Mouse (Mus musculus) midbrain, embryonic 15.5 days (tissue): ENCODE data around the gene Adgre4. TPM values are rescaled to one million over a fixed set of nuclear protein-coding genes. Genes with fewer than 3 reads are reported as not detected.
A peak's percentile ranks its signal among the peaks of the same experiment; 100 is the strongest.

Experiments
- ATAC-seq: fragments of 200-750 bp; cut with Nextera tagmentation; replicated peaks from 2 replicates; pipeline ENCODE4 v1.8.0; 2017; ENCODE audit warnings: moderate TSS enrichment
- H3K27ac ChIP-seq: fragments of 300-500 bp; sonication (generic); 2 replicates; pipeline ENCODE4 v1.5.1; 2015; ENCODE audit warnings: mild to moderate bottlenecking, inconsistent platforms
- H3K27me3 ChIP-seq: fragments of 300-500 bp; sonication (generic); replicated peaks from 2 replicates; pipeline ENCODE4 v1.6.1; 2015; ENCODE audit warnings: inconsistent platforms
- H3K36me3 ChIP-seq: fragments of 300-500 bp; sonication (generic); replicated peaks from 2 replicates; pipeline ENCODE4 v1.6.1; 2015; ENCODE audit warnings: inconsistent platforms
- H3K4me1 ChIP-seq: fragments of 300-500 bp; sonication (generic); 2 replicates; pipeline ENCODE4 v1.6.1; 2015; ENCODE audit warnings: inconsistent platforms
- H3K4me2 ChIP-seq: fragments of 300-500 bp; sonication (generic); 2 replicates; pipeline ENCODE4 v1.6.1; 2015; ENCODE audit warnings: inconsistent platforms, mild to moderate bottlenecking, moderate library complexity
- H3K4me3 ChIP-seq: fragments of 300-500 bp; sonication (generic); 2 replicates; pipeline ENCODE4 v1.5.1; 2015; ENCODE audit warnings: mild to moderate bottlenecking, inconsistent platforms
- H3K9ac ChIP-seq: fragments of 300-500 bp; sonication (generic); 2 replicates; pipeline ENCODE4 v1.6.1; 2015; ENCODE audit warnings: mild to moderate bottlenecking, inconsistent platforms
- H3K9me3 ChIP-seq: fragments of 300-500 bp; sonication (generic); 2 replicates; pipeline ENCODE4 v1.6.1; 2016; ENCODE audit warnings: inconsistent platforms
- WGBS: fragments of 180-500 bp; shearing (Covaris S2); methylation state at CpG from one replicate; pipeline ENCODE4 v1.1.7; 2015; ENCODE audit warnings: mixed read lengths; 5-methylcytosine and 5-hydroxymethylcytosine counted together
- polyA plus RNA-seq: library from polyadenylated mRNA; unstranded; fragments of >200 nt; fragmentation: Nextera tagmentation; extraction: Ambion mirVana; gene quantifications from 2 replicates; pipeline ENCODE4 v1.2.1, GENCODE M21; 2015

The Adgre4 gene
- polyA plus RNA-seq: 0.12 and 0.15 TPM in 2 replicates

GRCm38 (mm10) chr17:55749786-55750185, at the start of gene Adgre4:
TSS of gene Adgre4 (plus strand) at chr17:55749984.
- H3K4me2 ChIP-seq: no peak within 1 kb of the TSS
- no peak within 1 kb of the TSS for H3K4me3 ChIP-seq
- no peak within 1 kb of the TSS for H3K27ac ChIP-seq
- WGBS: 75% methylated on average over 2 of the region's 2 CpGs
- ATAC-seq: no peak
- H3K9ac ChIP-seq: no peak within 1 kb of the TSS
- no peaks in the 10 kb centered on the region for H3K27me3 ChIP-seq
- H3K9me3 ChIP-seq: no peaks in the 10 kb centered on the region
- H3K4me1 ChIP-seq: no peaks in the 10 kb centered on the region
- H3K36me3 ChIP-seq: no peaks in the 10 kb centered on the region

GRCm38 (mm10) chr17:55702161-55702820, 47.5 kb upstream of the Adgre4 start:
- 65% methylated on average over 3 of the region's 3 CpGs for WGBS
- H3K27ac ChIP-seq: no peak overlapping the region

GRCm38 (mm10) chr17:55702865-55703264, 46.9 kb upstream of the Adgre4 start:
- Histone ChIP-seq H3K4me2 (no peak overlapping the region), H3K4me1 (no peaks in the 10 kb centered on the region), H3K9me3 (no peaks in the 10 kb centered on the region), H3K36me3 (peaks cover 6% of the 10 kb centered on the region; the same call in 1 of the 2 replicates), H3K27me3 (no peaks in the 10 kb centered on the region), H3K9ac (no peak overlapping the region), H3K27ac (no peak overlapping the region), H3K4me3 (no peak overlapping the region)
- peak; percentile 65; the same call in 1 of the 2 replicates for ATAC-seq
- WGBS: 72% methylated on average over 5 of the region's 5 CpGs

More at GRCm38 (mm10) chr17:55702161-55702820, 47.5 kb upstream of the Adgre4 start:
- Histone ChIP-seq H3K4me3 (no peak overlapping the region), H3K9me3 (no peaks in the 10 kb centered on the region), H3K9ac (no peak overlapping the region), H3K27me3 (no peaks in the 10 kb centered on the region), H3K4me2 (no peak overlapping the region), H3K4me1 (no peaks in the 10 kb centered on the region), H3K36me3 (peaks cover 6% of the 10 kb centered on the region; the same call in 1 of the 2 replicates)
- ATAC-seq: peak; percentile 83

GRCm38 (mm10) chr17:55711984-55712811, 37.6 kb upstream of the Adgre4 start, which contains the start of gene Pot1b:
TSS of gene Pot1b (minus strand) at chr17:55712628.
- peak; percentile 99 for ATAC-seq
- Histone ChIP-seq H3K9me3 (no peaks in the 10 kb centered on the region), H3K4me2 (peak within 1 kb of the TSS; percentile 85), H3K9ac (peak within 1 kb of the TSS; percentile 44), H3K27me3 (no peaks in the 10 kb centered on the region), H3K27ac (peak within 1 kb of the TSS; percentile 61; the same call in 1 of the 2 replicates), H3K4me3 (peak within 1 kb of the TSS; percentile 75), H3K4me1 (peaks cover 3% of the 10 kb centered on the region; the same call in 1 of the 2 replicates), H3K36me3 (no peaks in the 10 kb centered on the region)
- WGBS: under 1% methylated on average over 36 of the region's 37 CpGs

GRCm38 (mm10) chr17:55721270-55721669, 28.5 kb upstream of the Adgre4 start:
- H3K4me1 ChIP-seq: no peaks in the 10 kb centered on the region
- H3K9me3 ChIP-seq: no peaks in the 10 kb centered on the region
- no peaks in the 10 kb centered on the region for H3K27me3 ChIP-seq
- no peak overlapping the region for H3K4me2 ChIP-seq
- no peak overlapping the region for H3K4me3 ChIP-seq
- no peaks in the 10 kb centered on the region for H3K36me3 ChIP-seq
- WGBS: 68% methylated on average over 1 of the region's 1 CpGs
- H3K9ac ChIP-seq: no peak overlapping the region
- no peak overlapping the region for H3K27ac ChIP-seq
- ATAC-seq: no peak

GRCm38 (mm10) chr17:55722250-55722649, 27.5 kb upstream of the Adgre4 start:
- H3K27ac ChIP-seq: no peak overlapping the region
- H3K9me3 ChIP-seq: no peaks in the 10 kb centered on the region
- H3K27me3 ChIP-seq: no peaks in the 10 kb centered on the region
- no peaks in the 10 kb centered on the region for H3K36me3 ChIP-seq
- H3K4me1 ChIP-seq: no peaks in the 10 kb centered on the region
- H3K4me3 ChIP-seq: no peak overlapping the region
- no peak overlapping the region for H3K4me2 ChIP-seq
- no peak overlapping the region for H3K9ac ChIP-seq
- WGBS: 78% methylated on average over 2 of the region's 2 CpGs
- ATAC-seq: no peak

- Histone ChIP-seq H3K9ac (no peak overlapping the region), H3K27me3 (no peaks in the 10 kb centered on the region), H3K4me1 (no peaks in the 10 kb centered on the region), H3K4me3 (no peak overlapping the region), H3K36me3 (no peaks in the 10 kb centered on the region), H3K4me2 (no peak overlapping the region), H3K27ac (no peak overlapping the region), H3K9me3 (no peaks in the 10 kb centered on the region)
- WGBS: 80% methylated on average over 2 of the region's 2 CpGs
- ATAC-seq: no peak
Measured at GRCm38 (mm10) chr17:55726193-55726592, 23.6 kb upstream of the Adgre4 start.

- Histone ChIP-seq H3K9ac (no peak overlapping the region), H3K36me3 (no peaks in the 10 kb centered on the region), H3K4me1 (no peaks in the 10 kb centered on the region), H3K4me3 (no peak overlapping the region), H3K4me2 (no peak overlapping the region), H3K27me3 (no peaks in the 10 kb centered on the region), H3K27ac (no peak overlapping the region), H3K9me3 (no peaks in the 10 kb centered on the region)
- WGBS: 80% methylated on average over 1 of the region's 1 CpGs
- no peak for ATAC-seq
Measured at GRCm38 (mm10) chr17:55736675-55737074, 13.1 kb upstream of the Adgre4 start.

GRCm38 (mm10) chr17:55751170-55751569, 1.4 kb downstream of the Adgre4 start:
- no peaks in the 10 kb centered on the region for H3K9me3 ChIP-seq
- H3K36me3 ChIP-seq: no peaks in the 10 kb centered on the region
- no peak overlapping the region for H3K27ac ChIP-seq
- H3K27me3 ChIP-seq: no peaks in the 10 kb centered on the region
- H3K4me3 ChIP-seq: no peak overlapping the region
- no peak for ATAC-seq
- H3K4me1 ChIP-seq: no peaks in the 10 kb centered on the region
- 75% methylated on average over 2 of the region's 2 CpGs for WGBS
- no peak overlapping the region for H3K4me2 ChIP-seq
- H3K9ac ChIP-seq: no peak overlapping the region

- no peak overlapping the region for H3K4me2 ChIP-seq
- ATAC-seq: no peak
- no peak overlapping the region for H3K9ac ChIP-seq
- no peak overlapping the region for H3K27ac ChIP-seq
- H3K4me1 ChIP-seq: no peaks in the 10 kb centered on the region
- no peaks in the 10 kb centered on the region for H3K27me3 ChIP-seq
- H3K36me3 ChIP-seq: no peaks in the 10 kb centered on the region
- H3K4me3 ChIP-seq: no peak overlapping the region
- H3K9me3 ChIP-seq: no peaks in the 10 kb centered on the region
Measured at GRCm38 (mm10) chr17:55813642-55814041, 63.9 kb downstream of the Adgre4 start.

GRCm38 (mm10) chr17:55816853-55817252, 67.1 kb downstream of the Adgre4 start:
- Histone ChIP-seq H3K9me3 (no peaks in the 10 kb centered on the region), H3K36me3 (no peaks in the 10 kb centered on the region), H3K9ac (no peak overlapping the region), H3K4me2 (no peak overlapping the region), H3K4me1 (no peaks in the 10 kb centered on the region), H3K27ac (no peak overlapping the region), H3K4me3 (no peak overlapping the region), H3K27me3 (no peaks in the 10 kb centered on the region)
- ATAC-seq: no peak
- 95% methylated on average over 4 of the region's 4 CpGs for WGBS

- no peak overlapping the region for H3K27ac ChIP-seq
- WGBS: 79% methylated on average over 1 of the region's 1 CpGs
- no peak for ATAC-seq
Measured at GRCm38 (mm10) chr17:55821566-55821965, 71.8 kb downstream of the Adgre4 start.

More at GRCm38 (mm10) chr17:55821566-55821965, 71.8 kb downstream of the Adgre4 start:
- H3K9ac ChIP-seq: no peak overlapping the region
- no peaks in the 10 kb centered on the region for H3K4me1 ChIP-seq
- no peaks in the 10 kb centered on the region for H3K36me3 ChIP-seq
- H3K9me3 ChIP-seq: no peaks in the 10 kb centered on the region
- H3K4me3 ChIP-seq: no peak overlapping the region
- H3K27me3 ChIP-seq: no peaks in the 10 kb centered on the region
- no peak overlapping the region for H3K4me2 ChIP-seq
